Mouse (Mus musculus) R1 (cell line): ENCODE measurements around the gene Olfr1320.
"Not testable (repeated sequence)": the region's sequence is repeated elsewhere in the genome, so short reads cannot be mapped to it uniquely, and the experiment has no call there.

Experiments used
- DNase-seq: peaks from one replicate; pipeline ENCODE4 v3.0.0-alpha.2; 2018; ENCODE audit warnings: low read depth, low spot score

Gene Olfr1320

DNA sequence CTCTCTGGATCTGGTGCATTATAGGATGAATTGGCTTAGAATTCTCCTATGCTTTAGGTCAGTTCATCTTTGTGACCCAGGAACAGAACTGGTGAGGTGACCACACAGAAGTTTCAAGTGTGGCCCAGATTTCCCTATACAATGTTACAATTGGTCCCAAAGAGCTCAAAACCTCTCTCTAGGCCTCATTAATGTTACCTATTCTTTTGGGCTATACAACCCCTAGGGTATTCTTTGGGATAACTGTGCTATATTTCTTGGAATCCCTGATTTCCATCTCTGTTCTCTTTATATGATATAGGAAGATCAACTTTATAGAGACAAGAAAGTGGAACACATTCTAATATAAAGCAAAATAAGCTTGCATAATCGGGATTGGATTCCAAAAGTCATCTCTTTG, at the start of gene Olfr1320:
Olfr1320 (plus strand) TSS at position 301 of the 400 bp plus-strand sequence.
- DNase-seq: no peak

DNA sequence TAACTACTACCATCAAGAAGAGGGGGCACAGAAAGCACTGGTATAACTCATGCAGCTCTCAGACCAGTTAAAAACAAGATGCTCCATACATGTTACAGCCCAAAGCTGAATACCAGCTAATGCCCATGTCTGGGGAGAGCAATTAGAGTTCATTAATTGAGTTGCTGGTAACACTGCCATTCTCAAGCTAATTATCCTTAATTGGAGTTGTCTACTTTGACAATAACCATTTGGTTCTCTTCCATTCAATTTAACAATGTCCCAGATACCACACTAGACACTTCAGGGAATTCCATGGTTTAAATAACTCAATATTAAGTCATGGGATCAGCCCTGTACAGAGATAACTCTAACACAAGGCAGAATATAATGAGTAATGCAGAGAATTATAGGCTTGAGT, 44.6 kb upstream of the Olfr1320 start:
- DNase-seq: no peak

DNA sequence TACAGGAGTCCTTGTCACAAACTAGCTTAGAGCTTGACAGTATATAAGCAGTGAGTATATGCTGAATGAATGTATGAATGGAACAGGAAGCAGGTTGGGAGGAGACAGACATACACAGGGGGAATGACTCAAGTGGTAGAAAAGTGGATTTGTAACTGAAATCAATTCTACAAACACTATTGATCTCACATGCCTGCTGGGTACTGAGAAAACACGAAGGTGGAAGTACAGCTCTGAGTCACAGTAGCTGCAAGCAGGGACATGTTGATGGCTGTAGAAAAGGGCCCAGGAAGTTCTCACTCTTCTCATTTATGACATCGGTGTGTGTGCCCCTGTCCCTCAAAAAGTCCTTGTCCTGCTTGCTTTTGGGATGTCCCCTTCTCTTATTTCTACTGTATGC, 40.9 kb upstream of the Olfr1320 start:
- DNase-seq: no peak

DNA sequence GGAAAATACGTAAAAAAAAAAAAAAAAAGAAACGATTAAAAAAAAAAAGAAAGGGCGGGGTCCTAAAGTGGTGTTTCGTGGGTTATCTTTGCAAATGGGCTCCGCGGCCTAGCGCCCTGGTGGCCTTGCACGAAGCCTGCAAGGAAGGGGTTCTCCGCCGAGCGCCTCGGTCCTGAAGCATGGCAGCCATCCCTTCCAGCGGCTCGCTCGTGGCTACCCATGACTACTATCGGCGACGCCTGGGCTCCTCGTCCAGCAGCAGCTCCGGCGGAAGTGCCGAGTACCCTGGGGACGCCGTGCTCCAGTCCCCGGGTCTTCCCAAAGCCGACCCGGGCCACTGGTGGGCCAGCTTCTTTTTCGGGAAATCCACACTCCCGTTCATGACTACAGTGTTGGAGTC, 11.4 kb upstream of the Olfr1320 start:
- DNase-seq: not testable (repeated sequence)
